ENCODE assay signal across 9 mouse cellular contexts in the genomic region with DNA sequence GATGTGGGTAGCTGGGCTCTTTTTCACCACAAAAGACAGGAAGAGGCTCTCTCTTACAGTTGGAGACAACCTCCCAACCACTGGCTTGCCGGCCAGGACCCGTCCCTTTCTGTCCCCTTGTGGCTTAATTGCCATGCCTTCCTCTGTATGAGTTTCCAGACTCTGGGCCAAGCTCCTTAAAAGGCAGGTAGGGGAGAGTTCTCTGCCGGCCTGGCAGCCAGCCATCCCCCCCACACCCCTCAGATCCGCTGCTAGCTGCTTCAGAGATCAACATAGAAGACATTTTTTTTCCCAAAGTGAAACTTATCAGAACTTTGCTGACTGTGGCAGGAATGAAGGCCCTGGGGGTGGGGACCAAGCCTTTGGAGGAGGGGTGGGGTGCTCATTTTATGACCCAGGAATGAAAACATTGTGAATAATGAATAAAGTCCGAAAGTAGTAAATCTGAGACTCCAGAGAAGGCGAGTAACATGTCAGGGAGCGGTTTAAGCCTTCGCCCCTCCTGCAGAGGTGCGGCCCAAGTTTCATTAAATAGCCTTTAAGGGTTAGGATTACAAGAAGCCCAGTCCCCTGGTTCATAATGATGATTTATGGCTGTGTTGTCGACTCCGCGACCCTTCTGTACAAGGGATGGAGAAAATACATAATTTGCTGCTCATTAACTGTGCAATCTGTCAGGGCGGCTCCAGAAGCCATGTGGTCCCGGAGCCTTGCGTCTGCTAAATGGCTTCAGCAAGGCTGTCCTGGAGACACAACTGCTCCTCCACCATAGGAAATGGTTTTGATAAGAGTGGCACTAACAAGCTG. TPM values are rescaled to one million over a fixed set of nuclear protein-coding genes. Genes with fewer than 3 reads are reported as not detected.
A peak's percentile ranks its signal among the peaks of the same experiment; 100 is the strongest.
DNase-seq lines count a peak whose midpoint lies in the region; ATAC-seq and TF ChIP-seq lines count a peak whose summit lies in the region.
"Had no signal": no experiment of that assay in that cellular context is flagged by ENCODE, and none has a peak within 500 bp of the region (broad histone marks: within the 10 kb centered on the region; RNA-seq: fewer than 3 reads in every experiment).

No protein-coding gene starts in this region.

- H3K9ac ChIP-seq in forebrain, postnatal 0 days = no peak overlapping the region
- H3K9ac ChIP-seq in hindbrain, embryonic 11.5 days (ENCODE audit: low read depth, low read length) = no peak overlapping the region
- no peak overlapping the region for H3K9ac ChIP-seq in limb, embryonic 13.5 days
- H3K9ac ChIP-seq: liver, embryonic 13.5 days had no signal

- TF ChIP-seq POLR2A in lung, adult 2 months (IDR thresholded peaks at IDR 0.05; ENCODE audit: borderline replicate concordance, extremely low read depth, low read depth, low read length) = no peak

- H3K36me3 ChIP-seq in forebrain, postnatal 0 days (ENCODE audit: insufficient read depth) = no peaks in the 10 kb centered on the region
- no peaks in the 10 kb centered on the region for H3K36me3 ChIP-seq in hindbrain, embryonic 11.5 days (ENCODE audit: control insufficient read depth, insufficient read depth, low read length)
- peaks cover 37% of the 10 kb centered on the region for H3K36me3 ChIP-seq in limb, embryonic 13.5 days
- H3K36me3 ChIP-seq: liver, embryonic 13.5 days had no signal

- H3K4me2 ChIP-seq in forebrain, postnatal 0 days (ENCODE audit: low read depth) = no peak overlapping the region
- no peak overlapping the region for H3K4me2 ChIP-seq in hindbrain, embryonic 11.5 days (replicated peaks; ENCODE audit: low read depth, low read length)
- H3K4me2 ChIP-seq in limb, embryonic 13.5 days (replicated peaks) = peak overlapping the region; percentile 50
- H3K4me2 ChIP-seq: liver, embryonic 13.5 days had no signal

- peak; percentile 70 to 75 for DNase-seq in lung, adult 18-20 months
- DNase-seq in lung, adult 2 months = no peak
- no peak for DNase-seq in forebrain, postnatal 0 days
- peak; percentile 43 for DNase-seq in hindbrain, embryonic 11.5 days (ENCODE audit: low spot score)
- DNase-seq in urinary bladder, postnatal 36 days (ENCODE audit: low spot score in 2 of 2) = peak; percentile 45 to 72
- no peak for DNase-seq in cerebellum, postnatal 36 days
- DNase-seq in spleen, adult 18-20 months = no peak
- DNase-seq: liver, embryonic 13.5 days had no signal

- TF ChIP-seq CTCF in lung, adult 2 months (IDR thresholded peaks at IDR 0.05; ENCODE audit: insufficient read depth, low read length) = no peak
- no peak for TF ChIP-seq CTCF in forebrain, postnatal 0 days (IDR thresholded peaks at IDR 0.05; ENCODE audit: low read depth)

- H3K27me3 ChIP-seq in forebrain, postnatal 0 days (ENCODE audit: insufficient read depth, low read length) = no peaks in the 10 kb centered on the region
- no peaks in the 10 kb centered on the region for H3K27me3 ChIP-seq in hindbrain, embryonic 11.5 days (ENCODE audit: control insufficient read depth, insufficient read depth, low read length)
- H3K27me3 ChIP-seq in limb, embryonic 13.5 days = no peaks in the 10 kb centered on the region
- H3K27me3 ChIP-seq: liver, embryonic 13.5 days had no signal

- H3K4me1 ChIP-seq in lung, adult 2 months (ENCODE audit: control insufficient read depth, insufficient read depth, low read length) = peaks cover 18% of the 10 kb centered on the region
- peaks cover 18% of the 10 kb centered on the region; the same call in 1 of the 2 replicates for H3K4me1 ChIP-seq in forebrain, postnatal 0 days (ENCODE audit: insufficient read depth)
- no peaks in the 10 kb centered on the region for H3K4me1 ChIP-seq in hindbrain, embryonic 11.5 days (replicated peaks; ENCODE audit: control insufficient read depth, insufficient read depth, low read length)
- peaks cover 80% of the 10 kb centered on the region for H3K4me1 ChIP-seq in limb, embryonic 13.5 days

- 46% methylated on average over 15 of the region's 15 CpGs for WGBS in lung, adult 2 months
- WGBS in forebrain, postnatal 0 days = 48% methylated on average over 15 of the region's 15 CpGs
- WGBS in hindbrain, embryonic 11.5 days = 46% methylated on average over 15 of the region's 15 CpGs
- 6% methylated on average over 15 of the region's 15 CpGs for WGBS in limb, embryonic 13.5 days

- ATAC-seq in forebrain, postnatal 0 days = 0 out of 2 replicates have a peak, but pooled peaks have one; percentile 26
- ATAC-seq in hindbrain, embryonic 11.5 days (ENCODE audit: low FRiP score) = peak; percentile 69
- peak; percentile 45 for ATAC-seq in limb, embryonic 13.5 days (ENCODE audit: low FRiP score, low read depth)

- H3K27ac ChIP-seq in forebrain, postnatal 0 days (ENCODE audit: low read depth, low read length) = no peak overlapping the region
- peak overlapping the region; percentile 26; the same call in 1 of the 2 replicates for H3K27ac ChIP-seq in hindbrain, embryonic 11.5 days (ENCODE audit: low read depth, low read length)
- peak overlapping the region; percentile 76 for H3K27ac ChIP-seq in limb, embryonic 13.5 days
- H3K27ac ChIP-seq: liver, embryonic 13.5 days had no signal

- no peaks in the 10 kb centered on the region for H3K9me3 ChIP-seq in forebrain, postnatal 0 days (ENCODE audit: low read length)
- no peaks in the 10 kb centered on the region for H3K9me3 ChIP-seq in hindbrain, embryonic 11.5 days (ENCODE audit: control insufficient read depth, low read length)
- H3K9me3 ChIP-seq in limb, embryonic 13.5 days = no peaks in the 10 kb centered on the region
- H3K9me3 ChIP-seq: liver, embryonic 13.5 days had no signal

- H3K4me3 ChIP-seq in lung, adult 2 months (replicated peaks; ENCODE audit: extremely low read depth, low read depth, low read length) = no peak overlapping the region
- no peak overlapping the region for H3K4me3 ChIP-seq in forebrain, postnatal 0 days (ENCODE audit: low read depth, low read length)
- H3K4me3 ChIP-seq in hindbrain, embryonic 11.5 days (ENCODE audit: low read depth, low read length) = no peak overlapping the region
- 0 out of 2 replicates have a peak overlapping the region, but pooled peaks have one; percentile 7 for H3K4me3 ChIP-seq in limb, embryonic 13.5 days
- H3K4me3 ChIP-seq: liver, embryonic 13.5 days had no signal

RNA-seq across cellular contexts. Expression of a gene that starts 48.1 kb away (rescaled TPM):
- polyA plus RNA-seq in lung, adult 2 months (2012; rRNA removed) = 170 and 187 TPM in 2 replicates
- 64.8 and 87.3 TPM in 2 replicates for total RNA-seq in forebrain, postnatal 0 days (2014; rRNA removed)
- polyA plus RNA-seq in forebrain, postnatal 0 days (2015; fragmentation: Nextera tagmentation; extraction: Ambion mirVana) = 82.8 and 117 TPM in 2 replicates
- polyA plus RNA-seq in hindbrain, embryonic 11.5 days (2014; fragmentation: Nextera tagmentation; extraction: Ambion mirVana) = 51.1 and 52.7 TPM in 2 replicates
- polyA plus RNA-seq in limb, embryonic 13.5 days (2015; fragmentation: Nextera tagmentation; extraction: Ambion mirVana) = 143 and 158 TPM in 2 replicates

Comparison
In these comparisons a context has a peak if more than half of its experiments do, and no peak if none do; other contexts are left out.
1. DNase-seq: peak in lung, adult 18-20 months (2 of 2), hindbrain, embryonic 11.5 days (single experiment) and urinary bladder, postnatal 36 days (2 of 2); none in lung, adult 2 months (single experiment), forebrain, postnatal 0 days (single experiment), cerebellum, postnatal 36 days (0 of 2) and spleen, adult 18-20 months (0 of 2).
2. Peak in every context shown above with its lines, with median percentiles within 50 percentile points of each other: ATAC-seq.